Mouse (Mus musculus) MEL (cell line): Measurements from ENCODE around the gene Mbtd1. TPM values are rescaled to one million over a fixed set of nuclear protein-coding genes. Genes with fewer than 3 reads are reported as not detected.

Experiments used
- DNase-seq: peaks from one replicate; pipeline ENCODE4 v3.0.0; 2011; ENCODE audit warnings: low read depth, low spot score
- H3K27ac ChIP-seq: 2 replicates; pipeline ENCODE4 v1.5.1; 2012; ENCODE audit warnings: low read depth, mild to moderate bottlenecking, control low read depth, low read length, moderate library complexity; ENCODE audit not compliant: control insufficient read depth
- H3K27me3 ChIP-seq, 2 experiments: fragments of 150-350 bp in 1 of 2; sonication (generic) in 1 of 2; 2 replicates each; pipeline ENCODE4 v1.6.1; 2012; ENCODE audit warnings: low read length in 2 of 2, mild to moderate bottlenecking in 2 of 2, improper control_type of control experiment in 1 of 2, moderate library complexity in 1 of 2; ENCODE audit not compliant: insufficient read depth in 2 of 2, control insufficient read depth in 1 of 2
- H3K36me3 ChIP-seq, 2 experiments: 2 replicates each; pipeline ENCODE4 v1.6.1; 2012 to 2014; ENCODE audit warnings: low read length in 2 of 2, improper control_type of control experiment in 1 of 2, inconsistent platforms in 1 of 2, mild to moderate bottlenecking in 1 of 2; ENCODE audit not compliant: insufficient read depth in 2 of 2, control insufficient read depth in 1 of 2
- H3K4me1 ChIP-seq, 2 experiments: fragments of 150-350 bp in 1 of 2; sonication (generic) in 1 of 2; 2 replicates each; pipeline ENCODE4 v1.6.1; 2012; ENCODE audit warnings: low read length in 2 of 2, improper control_type of control experiment in 1 of 2, mild to moderate bottlenecking in 1 of 2; ENCODE audit not compliant: insufficient read depth in 2 of 2, control insufficient read depth in 1 of 2
- H3K4me3 ChIP-seq, 2 experiments: fragments of 150-350 bp in 1 of 2; sonication (generic) in 1 of 2; 2 replicates each; pipeline ENCODE4 v1.5.1; 2012; ENCODE audit warnings: low read depth in 2 of 2, low read length in 2 of 2, mild to moderate bottlenecking in 2 of 2, moderate library complexity in 2 of 2, control low read depth in 1 of 2, improper control_type of control experiment in 1 of 2; ENCODE audit not compliant: control insufficient read depth in 1 of 2, insufficient read depth in 1 of 2
- H3K79me2 ChIP-seq: 2 replicates; pipeline ENCODE4 v1.6.1; 2012; ENCODE audit warnings: mild to moderate bottlenecking, low read length, moderate library complexity; ENCODE audit not compliant: control insufficient read depth, poor library complexity, insufficient read depth
- H3K9ac ChIP-seq: 2 replicates; pipeline ENCODE4 v1.6.1; 2012; ENCODE audit warnings: low read depth, mild to moderate bottlenecking, control low read depth, low read length, moderate library complexity; ENCODE audit not compliant: control insufficient read depth, poor library complexity, severe bottlenecking
- H3K9me3 ChIP-seq: fragments of 150-350 bp; sonication (generic); replicated peaks from 2 replicates; pipeline ENCODE4 v1.6.1; 2012; ENCODE audit warnings: mild to moderate bottlenecking, low read length, improper control_type of control experiment, moderate library complexity; ENCODE audit not compliant: insufficient read depth
- CHD1 ChIP-seq: IDR thresholded peaks from 2 replicates; pipeline ENCODE4 v1.6.1; 2012; ENCODE audit warnings: low read depth, mild to moderate bottlenecking, inconsistent platforms, low read length, improper control_type of control experiment
- E2F4 ChIP-seq: IDR thresholded peaks from 2 replicates; pipeline ENCODE4 v1.6.1; 2011; ENCODE audit warnings: low read depth, low read length, improper control_type of control experiment, borderline replicate concordance
- EP300 ChIP-seq, 2 experiments: IDR thresholded peaks; 2 replicates each; pipeline ENCODE4 v1.6.1; 2011; ENCODE audit warnings: improper control_type of control experiment in 2 of 2, low read length in 2 of 2, low read depth in 1 of 2, mild to moderate bottlenecking in 1 of 2
- GATA1 ChIP-seq: IDR thresholded peaks from 2 replicates; pipeline ENCODE4 v1.6.1; 2011; ENCODE audit warnings: low read depth, low read length, improper control_type of control experiment
- HCFC1 ChIP-seq: IDR thresholded peaks from 2 replicates; pipeline ENCODE4 v1.6.1; 2012; ENCODE audit warnings: low read depth, mild to moderate bottlenecking, inconsistent platforms, low read length, improper control_type of control experiment, moderate library complexity
- MAFK ChIP-seq: IDR thresholded peaks from 2 replicates; pipeline ENCODE4 v1.6.1; 2011; ENCODE audit warnings: low read depth, mild to moderate bottlenecking, low read length, improper control_type of control experiment, borderline replicate concordance
- MXI1 ChIP-seq: IDR thresholded peaks from 2 replicates; pipeline ENCODE4 v1.6.1; 2011; ENCODE audit warnings: mild to moderate bottlenecking, low read depth, low read length, improper control_type of control experiment
- MYC ChIP-seq: IDR thresholded peaks from 2 replicates; pipeline ENCODE4 v1.6.1; 2011; ENCODE audit warnings: low read depth, mild to moderate bottlenecking, low read length, improper control_type of control experiment, moderate library complexity
- RCOR1 ChIP-seq: IDR thresholded peaks from 2 replicates; pipeline ENCODE4 v1.6.1; 2012; ENCODE audit warnings: low read depth, mild to moderate bottlenecking, inconsistent platforms, low read length, improper control_type of control experiment
- SIN3A ChIP-seq: IDR thresholded peaks from 2 replicates; pipeline ENCODE4 v1.6.1; 2012; ENCODE audit warnings: low read length, improper control_type of control experiment, inconsistent platforms
- SMC3 ChIP-seq: IDR thresholded peaks from 2 replicates; pipeline ENCODE4 v1.6.1; 2011; ENCODE audit warnings: low read depth, low read length, improper control_type of control experiment
- TAL1 ChIP-seq: IDR thresholded peaks from 2 replicates; pipeline ENCODE4 v1.6.1; 2012; ENCODE audit warnings: mild to moderate bottlenecking, inconsistent platforms, low read length, moderate library complexity, mixed read lengths
- TBP ChIP-seq: IDR thresholded peaks from 2 replicates; pipeline ENCODE4 v1.8.0; 2011; ENCODE audit warnings: low read depth, low read length, improper control_type of control experiment
- TCF12 ChIP-seq: IDR thresholded peaks from 2 replicates; pipeline ENCODE4 v1.6.1; 2014; ENCODE audit warnings: low read depth, mild to moderate bottlenecking, inconsistent platforms, low read length, improper control_type of control experiment, moderate library complexity
- USF1 ChIP-seq: IDR thresholded peaks from 2 replicates; pipeline ENCODE4 v1.6.1; 2014; ENCODE audit warnings: low read depth, mild to moderate bottlenecking, inconsistent platforms, low read length, improper control_type of control experiment, moderate library complexity
- ZKSCAN1 ChIP-seq: IDR thresholded peaks from 2 replicates; pipeline ENCODE4 v1.6.1; 2012; ENCODE audit warnings: low read depth, mild to moderate bottlenecking, inconsistent platforms, low read length, improper control_type of control experiment, moderate library complexity
- polyA plus RNA-seq, 2 experiments: library from polyadenylated mRNA; stranded (reverse) in 1 of 2; unstranded in 1 of 2; fragments of >175 nt in 1 of 2; fragments of >200 nt in 1 of 2; gene quantifications; 2 replicates each; pipeline versions ENCODE4 v1.2.1 to v1.2.4; 2012; ENCODE audit warnings: low replicate concordance in 2 of 2, low read depth in 1 of 2; ENCODE audit not compliant: insufficient read length in 2 of 2, insufficient read depth in 1 of 2, missing spikeins in 1 of 2
- total RNA-seq: library from RNA; depleted of rRNA; stranded (reverse); fragments of 300-350 nt; gene quantifications from 2 replicates; pipeline ENCODE4 v1.2.3, GENCODE M21; 2012

The Mbtd1 gene
- total and polyA plus RNA-seq, 3 experiments = 43.0 to 3,192 (median 51.8) TPM

GRCm38 (mm10) chr11:93987625-93988327, 102.1 kb downstream of the Mbtd1 start:
- no peaks in the 10 kb centered on the region for H3K9me3 ChIP-seq
- H3K9ac ChIP-seq = peak overlapping the region; percentile 9; the same call in 1 of the 2 replicates
- no peaks in the 10 kb centered on the region for H3K27me3 ChIP-seq
- peak; percentile 40 for DNase-seq
- peak overlapping the region; percentile 1 to 10; a peak in 2 of 4 replicates for H3K4me3 ChIP-seq
- H3K27ac ChIP-seq = peak overlapping the region; percentile 37
- peaks cover 0 to 14% of the 10 kb centered on the region in 2 experiments; a peak in 2 of 4 replicates for H3K36me3 ChIP-seq
- TF ChIP-seq MYC (no peak), TBP (no peak), E2F4 (no peak), USF1 (no peak), TCF12 (peak; percentile 25; the same call in 1 of the 2 replicates), MAFK (no peak), MXI1 (no peak), RCOR1 (0 out of 2 replicates have a peak, but pooled peaks have one; percentile 30), TAL1 (no peak), EP300 (IDR thresholded peaks at IDR 0.05; ENCODE audit: low read depth in 1 of 2, low read length in 2 of 2) (0 out of 4 replicates have a peak, but pooled peaks of 1 of the 2 experiments have one; percentile 13), CHD1 (no peak), GATA1 (peak; percentile 39; the same call in 1 of the 2 replicates), HCFC1 (no peak), ZKSCAN1 (no peak)
- no peaks in the 10 kb centered on the region for H3K79me2 ChIP-seq
- H3K4me1 ChIP-seq = peaks cover 8 to 27% of the 10 kb centered on the region in 2 experiments

GRCm38 (mm10) chr11:93988328-93989062, 102.8 kb downstream of the Mbtd1 start:
- no peak overlapping the region for H3K9ac ChIP-seq
- no peaks in the 10 kb centered on the region for H3K79me2 ChIP-seq
- H3K27ac ChIP-seq = no peak overlapping the region

More at GRCm38 (mm10) chr11:93988328-93989062, 102.8 kb downstream of the Mbtd1 start:
- no peak for DNase-seq
- TF ChIP-seq USF1 (no peak), MYC (no peak), SMC3 (no peak), SIN3A (no peak), RCOR1 (no peak)
- TF ChIP-seq, all 39 proteins: peak for 0
- peaks cover 8 to 27% of the 10 kb centered on the region in 2 experiments for H3K4me1 ChIP-seq
- no peaks in the 10 kb centered on the region for H3K27me3 ChIP-seq
- no peaks in the 10 kb centered on the region for H3K9me3 ChIP-seq
- no peak overlapping the region for H3K4me3 ChIP-seq
- peaks cover 0 to 14% of the 10 kb centered on the region in 2 experiments; a peak in 2 of 4 replicates for H3K36me3 ChIP-seq
